Mouse (Mus musculus) 416B (cell line): ENCODE measurements at regions not wholly inside any gene's neighbourhood (a gene's known extent, or its start where the extent isn't known, plus 50 kb on each side); places are given as distances from the start of the nearest gene placed in this dataset.

ENCODE experiments used
- DNase-seq: peaks from one replicate; pipeline ENCODE4 v3.0.0; 2011; ENCODE audit warnings: low read depth

GRCm38 (mm10) chr2:117912722-117913121 is 199.0 kb upstream of the Thbs1 start:
- DNase-seq, result no peak

GRCm38 (mm10) chr2:117913846-117914245 is 197.8 kb upstream of the Thbs1 start:
- peak; percentile 41 for DNase-seq

- DNase-seq, result no peak
These were observed 195.9 kb upstream of the Thbs1 start for GRCm38 (mm10) chr2:117915821-117916220.

- DNase-seq, result no peak
These were observed 194.5 kb upstream of the Thbs1 start for GRCm38 (mm10) chr2:117917181-117917580.

GRCm38 (mm10) chr2:117924877-117925276 is 186.8 kb upstream of the Thbs1 start:
- no peak for DNase-seq

GRCm38 (mm10) chr2:117925412-117925811 is 186.3 kb upstream of the Thbs1 start:
- peak; percentile 64 for DNase-seq

- no peak for DNase-seq
These were observed 183.6 kb upstream of the Thbs1 start for GRCm38 (mm10) chr2:117928062-117928461.

- DNase-seq, result no peak
These were observed 182.1 kb upstream of the Thbs1 start for GRCm38 (mm10) chr2:117929586-117929985.

GRCm38 (mm10) chr2:117930895-117931537 is 180.7 kb upstream of the Thbs1 start:
- DNase-seq, result no peak

- DNase-seq, result no peak
These were observed 175.1 kb upstream of the Thbs1 start for GRCm38 (mm10) chr2:117936590-117936989.

GRCm38 (mm10) chr2:117938283-117939049 is 173.2 kb upstream of the Thbs1 start:
- DNase-seq, result no peak

GRCm38 (mm10) chr2:117941517-117942096 is 170.1 kb upstream of the Thbs1 start:
- DNase-seq, result no peak

- no peak for DNase-seq
These were observed 168.0 kb upstream of the Thbs1 start for GRCm38 (mm10) chr2:117943666-117944065.

GRCm38 (mm10) chr2:117944325-117944724 is 167.4 kb upstream of the Thbs1 start:
- DNase-seq, result no peak

- no peak for DNase-seq
These were observed 166.7 kb upstream of the Thbs1 start for GRCm38 (mm10) chr2:117944942-117945341.

- no peak for DNase-seq
These were observed 161.0 kb upstream of the Thbs1 start for GRCm38 (mm10) chr2:117950431-117951336.

- no peak for DNase-seq
These were observed 160.3 kb upstream of the Thbs1 start for GRCm38 (mm10) chr2:117951337-117951718.

- DNase-seq, result no peak
These were observed 152.9 kb upstream of the Thbs1 start for GRCm38 (mm10) chr2:117958737-117959136.

GRCm38 (mm10) chr2:117959440-117959839 is 152.2 kb upstream of the Thbs1 start:
- DNase-seq, result no peak

- DNase-seq, result no peak
These were observed 149.1 kb upstream of the Thbs1 start for GRCm38 (mm10) chr2:117962531-117962930.

- no peak for DNase-seq
These were observed 148.2 kb upstream of the Thbs1 start for GRCm38 (mm10) chr2:117963526-117963925.

- DNase-seq, result peak; percentile 48
These were observed 145.9 kb upstream of the Thbs1 start for GRCm38 (mm10) chr2:117965758-117966157.
